Mouse (Mus musculus) G1E (cell line): Measurements from ENCODE around the gene Rhebl1. TPM values are rescaled to one million over a fixed set of nuclear protein-coding genes. Genes with fewer than 3 reads are reported as not detected.
"Not testable (repeated sequence)": the region's sequence is repeated elsewhere in the genome, so short reads cannot be mapped to it uniquely, and the experiment has no call there.

Experiments used
- ATAC-seq: 2 replicates; pipeline ENCODE4 v1.8.0; 2016; ENCODE audit warnings: mild to moderate bottlenecking; ENCODE audit not compliant: insufficient number of reproducible peaks, poor library complexity, low FRiP score, severe bottlenecking; ENCODE audit errors: extremely low read depth
- DNase-seq: peaks from one replicate; pipeline ENCODE4 v3.0.0; 2012; ENCODE audit warnings: low spot score
- H3K27me3 ChIP-seq: 2 replicates; pipeline ENCODE4 v1.6.1; 2012; ENCODE audit warnings: mild to moderate bottlenecking, low read length, inconsistent platforms; ENCODE audit not compliant: insufficient read depth
- H3K36me3 ChIP-seq: replicated peaks from 2 replicates; pipeline ENCODE3; 2012; ENCODE audit warnings: mild to moderate bottlenecking, inconsistent platforms
- H3K4me1 ChIP-seq: 2 replicates; pipeline ENCODE4 v1.6.1; 2012; ENCODE audit warnings: low read depth, low read length, inconsistent platforms, mixed read lengths; ENCODE audit not compliant: insufficient read depth
- H3K4me3 ChIP-seq: 2 replicates; pipeline ENCODE4 v1.5.1; 2012; ENCODE audit warnings: low read depth, mild to moderate bottlenecking, inconsistent platforms, low read length, moderate library complexity, mixed read lengths
- H3K9me3 ChIP-seq: replicated peaks from 2 replicates; pipeline ENCODE4 v1.6.1; 2012; ENCODE audit warnings: inconsistent platforms
- CTCF ChIP-seq: IDR thresholded peaks from 2 replicates; pipeline ENCODE4 v1.5.1; 2012; ENCODE audit warnings: low read depth, low read length, inconsistent platforms, mixed read lengths
- GATA1 ChIP-seq: IDR thresholded peaks from 2 replicates; pipeline ENCODE4 v1.6.1; 2012; ENCODE audit warnings: borderline replicate concordance, low read length, inconsistent platforms, mixed read lengths
- GATA2 ChIP-seq: IDR thresholded peaks from 2 replicates; pipeline ENCODE4 v1.6.1; 2012; ENCODE audit warnings: low read depth, low read length, inconsistent platforms, borderline replicate concordance
- POLR2AphosphoS5 ChIP-seq: IDR thresholded peaks from 2 replicates; pipeline ENCODE4 v1.6.1; 2012; ENCODE audit warnings: low read depth, low read length, inconsistent platforms; ENCODE audit not compliant: insufficient replicate concordance
- TAL1 ChIP-seq: conservative IDR thresholded peaks from 2 replicates; pipeline ENCODE4 v1.6.1; 2012; ENCODE audit warnings: low read depth, low read length, inconsistent platforms, mixed read lengths
- polyA plus RNA-seq: library from polyadenylated mRNA; stranded (reverse); fragments of >175 nt; gene quantifications from 2 replicates; pipeline ENCODE4 v1.2.3, GENCODE M21; 2012
- total RNA-seq, 2 experiments: library from RNA; stranded (forward) in 1 of 2; stranded (reverse) in 1 of 2; fragments of 200-1000 nt in 1 of 2; fragments of >200 nt in 1 of 2; fragmentation: Nextera tagmentation in 1 of 2; gene quantifications; 2 replicates each; pipeline ENCODE4 v1.2.3; 2014 to 2017

Gene Rhebl1
- total and polyA plus RNA-seq, 3 experiments, result 2.9 to 8.4 (median 7.8) TPM

DNA sequence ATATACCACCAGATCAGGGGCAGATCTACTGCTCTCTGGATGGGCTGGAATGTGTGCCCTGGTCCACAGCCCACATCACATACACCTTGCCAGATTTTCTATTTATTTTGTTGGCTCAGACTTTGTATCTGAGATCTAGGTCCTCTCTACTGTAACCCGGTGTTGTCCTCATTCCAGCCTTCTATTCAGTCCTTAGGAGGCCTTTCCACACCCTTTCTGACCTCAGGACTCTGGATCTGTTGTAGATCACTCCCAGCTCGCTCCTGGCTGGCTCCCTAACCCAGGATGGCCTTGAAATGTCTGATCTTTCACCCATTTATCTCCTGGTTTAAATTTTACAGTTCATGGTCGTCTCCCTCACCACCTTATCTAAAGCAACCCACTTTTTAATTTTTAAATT is 30.3 kb upstream of the Rhebl1 start:
- TF ChIP-seq GATA2 (no peak), CTCF (no peak), TAL1 (no peak), GATA1 (no peak), POLR2AphosphoS5 (no peak)
- no peak for DNase-seq

GRCm38 (mm10) chr15:98923031-98923537 is 28.7 kb upstream of the Rhebl1 start:
- no peaks in the 10 kb centered on the region for H3K27me3 ChIP-seq
- no peak for DNase-seq
- H3K36me3 ChIP-seq, result peaks cover 2% of the 10 kb centered on the region
- no peak overlapping the region for H3K4me3 ChIP-seq
- peaks cover 2% of the 10 kb centered on the region; the same call in 1 of the 2 replicates for H3K9me3 ChIP-seq
- H3K4me1 ChIP-seq, result peaks cover 18% of the 10 kb centered on the region
- TF ChIP-seq CTCF, result no peak
- no peak for ATAC-seq

More for the DNA sequence above, 30.3 kb upstream of the Rhebl1 start:
- H3K27me3 ChIP-seq, result no peaks in the 10 kb centered on the region
- ATAC-seq, result no peak
- no peak overlapping the region for H3K4me3 ChIP-seq
- H3K9me3 ChIP-seq, result peaks cover 2% of the 10 kb centered on the region; the same call in 1 of the 2 replicates
- H3K36me3 ChIP-seq, result peaks cover 2% of the 10 kb centered on the region
- H3K4me1 ChIP-seq, result peaks cover 20% of the 10 kb centered on the region

DNA sequence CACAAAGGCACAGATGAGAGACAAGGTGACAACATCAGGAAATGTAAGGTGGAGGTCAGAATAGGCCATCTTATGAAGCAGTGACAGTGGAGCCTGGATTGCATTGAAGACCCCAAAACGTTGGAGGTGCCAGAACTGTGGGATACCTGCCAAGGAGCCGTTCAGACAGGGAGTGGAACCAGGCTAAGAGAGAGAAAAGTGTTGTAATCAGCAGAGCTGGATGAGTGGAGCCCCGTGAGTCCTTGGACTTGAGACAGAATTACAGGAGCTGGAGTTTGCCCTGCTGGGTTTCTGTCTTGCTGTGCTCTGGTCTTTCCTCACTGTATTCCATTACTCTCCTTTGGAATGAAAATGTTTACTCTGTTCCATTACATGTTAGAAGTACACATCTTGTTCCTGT is 28.2 kb upstream of the Rhebl1 start:
- no peaks in the 10 kb centered on the region for H3K27me3 ChIP-seq
- H3K9me3 ChIP-seq, result peaks cover 2% of the 10 kb centered on the region; the same call in 1 of the 2 replicates
- peaks cover 15% of the 10 kb centered on the region for H3K4me1 ChIP-seq
- peaks cover 2% of the 10 kb centered on the region for H3K36me3 ChIP-seq
- TF ChIP-seq GATA1 (no peak), TAL1 (no peak), CTCF (no peak), GATA2 (no peak), POLR2AphosphoS5 (no peak)
- DNase-seq (no peak), ATAC-seq (no peak)
- H3K4me3 ChIP-seq, result no peak overlapping the region

DNA sequence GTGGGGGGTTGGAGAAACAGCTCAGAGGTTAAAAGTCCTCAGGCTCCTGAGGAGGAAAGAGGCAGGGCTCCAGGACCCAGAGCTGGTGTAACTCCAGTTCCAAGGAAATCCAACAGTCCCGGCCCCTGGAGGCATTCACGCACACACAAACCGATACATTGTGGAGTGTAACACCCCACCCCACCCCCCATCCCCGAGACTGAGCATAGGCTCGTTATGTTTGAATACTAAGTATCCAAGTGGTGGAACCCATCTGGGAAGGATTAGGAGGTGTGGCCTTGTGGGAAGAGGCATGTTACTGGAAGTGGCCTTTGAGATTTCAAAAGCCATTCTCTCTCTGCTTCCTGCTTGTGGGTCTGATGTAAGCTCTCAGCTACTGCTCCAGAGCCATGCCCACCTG is 27.2 kb upstream of the Rhebl1 start:
- Histone ChIP-seq H3K36me3 (peaks cover 2% of the 10 kb centered on the region), H3K9me3 (peaks cover 2% of the 10 kb centered on the region; the same call in 1 of the 2 replicates), H3K4me3 (no peak overlapping the region), H3K27me3 (no peaks in the 10 kb centered on the region), H3K4me1 (peaks cover 18% of the 10 kb centered on the region)
- ATAC-seq (no peak), DNase-seq (no peak)
- no peak for TF ChIP-seq POLR2AphosphoS5
- no peak for TF ChIP-seq GATA1
- TF ChIP-seq TAL1, result no peak
- TF ChIP-seq CTCF, result no peak
- no peak for TF ChIP-seq GATA2

GRCm38 (mm10) chr15:98918499-98918895 is 24.2 kb upstream of the Rhebl1 start:
- peaks cover 14% of the 10 kb centered on the region for H3K36me3 ChIP-seq
- peaks cover 29% of the 10 kb centered on the region for H3K4me1 ChIP-seq
- H3K27me3 ChIP-seq, DNase-seq, ATAC-seq, H3K9me3 ChIP-seq: not testable (repeated sequence)
- peak overlapping the region; percentile 97 for H3K4me3 ChIP-seq

DNA sequence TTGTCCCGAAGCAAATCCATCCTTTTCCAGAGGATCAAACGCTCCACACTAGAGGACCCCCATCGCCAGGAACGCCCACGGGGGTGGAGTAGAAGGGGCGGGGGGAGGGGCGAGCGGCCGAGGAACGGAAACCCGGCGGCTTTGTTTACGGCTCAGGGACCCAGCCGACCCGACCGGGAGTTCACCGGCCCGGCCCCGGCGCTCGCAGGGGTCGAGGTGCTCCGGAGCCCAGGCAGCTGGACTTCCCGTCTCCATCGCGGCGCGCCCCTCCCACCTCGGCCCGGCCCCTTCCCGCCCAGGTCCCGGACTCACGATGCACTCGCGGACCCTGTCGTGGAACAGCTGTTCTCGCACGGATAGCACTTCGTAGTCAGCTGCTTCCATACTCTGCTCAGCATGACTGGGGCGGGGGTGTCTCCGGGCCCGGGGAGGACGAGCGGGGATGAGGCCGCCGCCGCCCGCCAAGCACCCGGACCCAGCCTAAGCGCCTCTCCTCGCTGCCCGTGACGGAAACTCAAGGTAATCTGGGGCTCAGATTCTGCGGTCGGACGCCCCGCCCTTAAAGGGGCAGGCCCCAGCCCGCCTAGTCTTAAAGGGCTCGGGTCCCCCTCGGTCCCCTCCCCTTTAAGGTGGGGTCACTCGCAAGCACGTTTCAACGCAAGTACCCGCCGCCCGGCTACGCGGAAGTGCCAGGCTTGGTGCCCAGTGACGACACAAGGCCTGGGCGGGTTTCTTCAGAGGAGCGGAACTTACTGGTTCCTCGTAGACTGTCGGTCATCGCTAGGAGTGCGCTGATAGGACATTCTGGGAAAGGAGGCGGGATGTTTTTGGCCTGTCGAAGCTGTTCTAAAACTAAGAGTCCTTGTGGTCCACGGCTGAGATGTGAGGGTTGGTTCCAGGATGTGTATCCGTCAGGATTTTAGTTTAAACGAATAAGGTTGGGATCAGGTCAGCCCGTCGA is 23.5 kb upstream of the Rhebl1 start, which contains the start of gene Lmbr1l:
TSS of gene Lmbr1l (minus strand) at position 694 of the 961 bp plus-strand sequence.
- TF ChIP-seq GATA2 (no peak), POLR2AphosphoS5 (no peak), CTCF (no peak), GATA1 (no peak), TAL1 (no peak)
- peaks cover 20% of the 10 kb centered on the region for H3K36me3 ChIP-seq
- no peaks in the 10 kb centered on the region for H3K9me3 ChIP-seq
- ATAC-seq (peak; percentile 100), DNase-seq (peak; percentile 96)
- peak within 1 kb of the TSS; percentile 97 for H3K4me3 ChIP-seq
- no peaks in the 10 kb centered on the region for H3K27me3 ChIP-seq
- peaks cover 29% of the 10 kb centered on the region for H3K4me1 ChIP-seq
